Mouse (Mus musculus) adrenal gland (tissue): Measurements from ENCODE around the gene Nf2.
"Not testable (repeated sequence)": the region's sequence is repeated elsewhere in the genome, so short reads cannot be mapped to it uniquely, and the experiment has no call there.

ENCODE experiments used
- intact Hi-C: fragments of 180-260 bp; cut with DNase I; formaldehyde crosslinking; loops from one replicate; pipeline ENCODE4 v1.15.1; 2025

Gene Nf2

GRCm38 (mm10) chr11:4803008-4803407 is 46.3 kb downstream of the Nf2 start:
- intact Hi-C loops: no loop called here

- intact Hi-C loops: not testable (repeated sequence)
Measured at GRCm38 (mm10) chr11:4802401-4802800, 46.9 kb downstream of the Nf2 start.

GRCm38 (mm10) chr11:4800654-4801053 is 48.7 kb downstream of the Nf2 start:
- intact Hi-C loops: no loop called here

GRCm38 (mm10) chr11:4793006-4793405 is 56.3 kb downstream of the Nf2 start:
- intact Hi-C loops: no loop called here

GRCm38 (mm10) chr11:4791549-4791948 is 57.8 kb downstream of the Nf2 start:
- intact Hi-C loops: no loop called here

- intact Hi-C loops: no loop called here
Measured at GRCm38 (mm10) chr11:4789691-4790090, 59.6 kb downstream of the Nf2 start.

GRCm38 (mm10) chr11:4784629-4785142 is 64.7 kb downstream of the Nf2 start:
- intact Hi-C loops: no loop called here

- intact Hi-C loops: no loop called here
Measured at GRCm38 (mm10) chr11:4783116-4783515, 66.2 kb downstream of the Nf2 start.

GRCm38 (mm10) chr11:4780927-4781326 is 68.4 kb downstream of the Nf2 start:
- intact Hi-C loops: no loop called here

- intact Hi-C loops: loop anchor here (10.0 kb wide), 1 partner anchor 338 kb away; no protein-coding TSS in a partner anchor
Measured at GRCm38 (mm10) chr11:4772925-4773324, 76.4 kb downstream of the Nf2 start.

GRCm38 (mm10) chr11:4771756-4772155 is 77.6 kb downstream of the Nf2 start:
- intact Hi-C loops: loop anchor here (10.0 kb wide), 1 partner anchor 337 kb away; no protein-coding TSS in a partner anchor

- intact Hi-C loops: loop anchor here (5.0 to 10.0 kb wide), 2 partner anchors 53 to 335 kb away; no protein-coding TSS in a partner anchor
Measured at GRCm38 (mm10) chr11:4769881-4770280, 79.5 kb downstream of the Nf2 start.

- intact Hi-C loops: loop anchor here (5.0 kb wide), 1 partner anchor 52 kb away; no protein-coding TSS in a partner anchor
Measured at GRCm38 (mm10) chr11:4769293-4769692, 80.0 kb downstream of the Nf2 start.

- intact Hi-C loops: loop anchor here (5.0 kb wide), 1 partner anchor 51 kb away; no protein-coding TSS in a partner anchor
Measured at GRCm38 (mm10) chr11:4768399-4768798, 80.9 kb downstream of the Nf2 start.

- intact Hi-C loops: no loop called here
Measured at GRCm38 (mm10) chr11:4764476-4764875, 84.9 kb downstream of the Nf2 start.

- intact Hi-C loops: no loop called here
Measured at GRCm38 (mm10) chr11:4763631-4764030, 85.7 kb downstream of the Nf2 start.

- intact Hi-C loops: no loop called here
Measured at GRCm38 (mm10) chr11:4762511-4762910, 86.8 kb downstream of the Nf2 start.

GRCm38 (mm10) chr11:4761991-4762390 is 87.3 kb downstream of the Nf2 start:
- intact Hi-C loops: no loop called here

- intact Hi-C loops: no loop called here
Measured at GRCm38 (mm10) chr11:4760438-4760837, 88.9 kb downstream of the Nf2 start.

GRCm38 (mm10) chr11:4757789-4758158 is 91.6 kb downstream of the Nf2 start:
- intact Hi-C loops: no loop called here

GRCm38 (mm10) chr11:4756984-4757788 is 92.2 kb downstream of the Nf2 start:
- intact Hi-C loops: no loop called here

- intact Hi-C loops: no loop called here
Measured at GRCm38 (mm10) chr11:4756460-4756859, 92.9 kb downstream of the Nf2 start.

GRCm38 (mm10) chr11:4754867-4755266 is 94.5 kb downstream of the Nf2 start:
- intact Hi-C loops: no loop called here
